Mouse (Mus musculus) lung, postnatal 0 days (tissue): Measurements from ENCODE around the gene Kcnd3. TPM values are rescaled to one million over a fixed set of nuclear protein-coding genes. Genes with fewer than 3 reads are reported as not detected.
A peak's percentile ranks its signal among the peaks of the same experiment; 100 is the strongest.

Experiments
- ATAC-seq: fragments of 200-750 bp; cut with Nextera tagmentation; 2 replicates; pipeline ENCODE4 v1.8.0; 2017; ENCODE audit warnings: moderate library complexity
- DNase-seq: peaks from one replicate; pipeline ENCODE4 v3.0.0-alpha.2; 2016; ENCODE audit warnings: low spot score
- H3K27ac ChIP-seq: fragments of 300-500 bp; sonication (generic); 2 replicates; pipeline ENCODE4 v1.5.1; 2014; ENCODE audit warnings: antibody characterized with exemption, mild to moderate bottlenecking, low read length, mixed read lengths
- H3K27me3 ChIP-seq: fragments of 300-500 bp; sonication (generic); replicated peaks from 2 replicates; pipeline ENCODE4 v1.6.1; 2014; ENCODE audit warnings: low read length, mixed read lengths; ENCODE audit not compliant: insufficient read depth
- H3K36me3 ChIP-seq: fragments of 300-500 bp; sonication (generic); 2 replicates; pipeline ENCODE4 v1.6.1; 2014; ENCODE audit warnings: low read length, mixed read lengths; ENCODE audit not compliant: insufficient read depth
- H3K4me1 ChIP-seq: fragments of 300-500 bp; sonication (generic); 2 replicates; pipeline ENCODE4 v1.6.1; 2014; ENCODE audit warnings: antibody characterized with exemption, low read depth, low read length, mixed read lengths; ENCODE audit not compliant: insufficient read depth
- H3K4me2 ChIP-seq: fragments of 300-500 bp; sonication (generic); replicated peaks from 2 replicates; pipeline ENCODE4 v1.6.1; 2014; ENCODE audit warnings: low read depth, mild to moderate bottlenecking, low read length, moderate library complexity, mixed read lengths
- H3K4me3 ChIP-seq: fragments of 300-500 bp; sonication (generic); 2 replicates; pipeline ENCODE4 v1.5.1; 2014; ENCODE audit warnings: low read depth, low read length
- H3K9ac ChIP-seq: fragments of 300-500 bp; sonication (generic); replicated peaks from 2 replicates; pipeline ENCODE4 v1.6.1; 2014; ENCODE audit warnings: low read depth, mild to moderate bottlenecking
- H3K9me3 ChIP-seq: fragments of 300-500 bp; sonication (generic); 2 replicates; pipeline ENCODE4 v1.6.1; 2016; ENCODE audit warnings: low read length, mixed read lengths
- CTCF ChIP-seq: IDR thresholded peaks from 2 replicates; pipeline ENCODE4 v1.5.1; 2016; ENCODE audit warnings: antibody characterized with exemption, mild to moderate bottlenecking
- EP300 ChIP-seq: IDR thresholded peaks from 2 replicates; pipeline ENCODE4 v1.6.1; 2016; ENCODE audit warnings: antibody characterized with exemption, mild to moderate bottlenecking, control low read depth
- WGBS: fragments of 180-500 bp; shearing (Covaris S2); extraction: QIAGEN DNeasy Blood & Tissue Kit; methylation state at CpG from one replicate; pipeline ENCODE4 v1.1.7; 2014; 5-methylcytosine and 5-hydroxymethylcytosine counted together
- polyA plus RNA-seq: library from polyadenylated mRNA; unstranded; fragments of >200 nt; fragmentation: Nextera tagmentation; extraction: Ambion mirVana; gene quantifications from 2 replicates; pipeline ENCODE4 v1.2.1, GENCODE M21; 2015

The Kcnd3 gene
- polyA plus RNA-seq, 1 experiment from 2014 or later = 0.13 TPM

DNA sequence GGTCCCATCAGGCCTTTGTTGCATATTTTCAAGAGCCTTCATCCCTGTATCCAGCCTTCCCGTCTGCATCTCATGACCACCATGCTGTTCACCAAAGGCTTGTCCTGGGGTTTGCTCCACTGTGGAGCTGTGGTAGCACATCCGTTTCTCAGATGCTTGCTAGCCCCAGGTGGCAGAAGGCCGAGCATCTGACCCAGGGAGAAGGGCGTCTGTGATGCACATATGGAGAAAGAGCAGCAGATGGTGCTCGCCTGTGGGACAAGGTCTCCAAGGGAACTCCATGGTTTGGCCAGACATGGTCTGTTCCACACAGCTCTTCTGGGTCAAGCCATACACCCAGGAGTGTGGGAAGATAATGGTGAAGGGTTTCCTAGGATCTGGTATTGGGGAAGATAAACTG, 191.4 kb downstream of the Kcnd3 start:
- no peak for ATAC-seq
- no peak overlapping the region for H3K27ac ChIP-seq
- no peaks in the 10 kb centered on the region for H3K36me3 ChIP-seq
- H3K9me3 ChIP-seq = no peaks in the 10 kb centered on the region
- no peak overlapping the region for H3K4me3 ChIP-seq
- no peak for TF ChIP-seq CTCF
- TF ChIP-seq EP300 = no peak
- H3K4me1 ChIP-seq = no peaks in the 10 kb centered on the region
- DNase-seq = no peak
- H3K9ac ChIP-seq = no peak overlapping the region
- WGBS = 58% methylated on average over 5 of the region's 5 CpGs
- H3K4me2 ChIP-seq = no peak overlapping the region
- no peaks in the 10 kb centered on the region for H3K27me3 ChIP-seq

DNA sequence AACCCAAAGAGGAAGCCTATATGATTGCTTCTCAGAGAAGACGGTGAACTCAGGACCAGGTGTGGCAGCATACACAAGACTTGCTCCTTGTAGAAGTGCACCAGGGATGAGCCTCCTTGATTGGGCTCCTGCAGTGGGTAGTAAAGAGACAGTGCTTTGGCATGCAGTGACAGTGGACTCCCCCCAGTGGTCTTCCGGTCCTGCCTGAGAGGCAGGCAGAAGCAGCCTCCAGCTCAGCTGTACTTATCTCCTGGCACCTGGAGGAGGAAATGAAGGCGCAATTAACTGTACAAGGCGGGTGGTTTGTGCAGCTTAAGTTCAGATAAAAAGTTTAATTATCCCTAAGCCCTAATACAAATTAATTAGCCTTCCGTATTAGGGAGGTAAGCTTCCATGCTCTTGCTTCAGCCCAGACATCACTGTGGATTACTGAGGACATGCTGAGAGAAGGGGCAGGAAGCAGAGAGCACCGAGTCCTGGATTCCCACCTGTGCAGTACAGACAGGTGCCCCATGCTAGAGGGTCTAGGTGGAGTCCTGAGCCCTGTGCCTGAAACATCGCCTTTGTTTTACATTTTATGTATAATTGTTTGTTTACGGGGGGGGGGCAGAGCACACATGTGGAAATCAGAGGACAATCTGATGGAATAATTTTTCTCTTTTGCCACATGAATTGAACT, 196.9 kb downstream of the Kcnd3 start:
- Histone ChIP-seq H3K9ac (no peak overlapping the region), H3K36me3 (no peaks in the 10 kb centered on the region), H3K9me3 (no peaks in the 10 kb centered on the region), H3K27ac (no peak overlapping the region), H3K4me2 (no peak overlapping the region), H3K4me1 (no peaks in the 10 kb centered on the region), H3K27me3 (no peaks in the 10 kb centered on the region), H3K4me3 (no peak overlapping the region)
- DNase-seq (no peak), ATAC-seq (no peak)
- 65% methylated on average over 8 of the region's 8 CpGs for WGBS
- TF ChIP-seq EP300 (no peak), CTCF (no peak)

DNA sequence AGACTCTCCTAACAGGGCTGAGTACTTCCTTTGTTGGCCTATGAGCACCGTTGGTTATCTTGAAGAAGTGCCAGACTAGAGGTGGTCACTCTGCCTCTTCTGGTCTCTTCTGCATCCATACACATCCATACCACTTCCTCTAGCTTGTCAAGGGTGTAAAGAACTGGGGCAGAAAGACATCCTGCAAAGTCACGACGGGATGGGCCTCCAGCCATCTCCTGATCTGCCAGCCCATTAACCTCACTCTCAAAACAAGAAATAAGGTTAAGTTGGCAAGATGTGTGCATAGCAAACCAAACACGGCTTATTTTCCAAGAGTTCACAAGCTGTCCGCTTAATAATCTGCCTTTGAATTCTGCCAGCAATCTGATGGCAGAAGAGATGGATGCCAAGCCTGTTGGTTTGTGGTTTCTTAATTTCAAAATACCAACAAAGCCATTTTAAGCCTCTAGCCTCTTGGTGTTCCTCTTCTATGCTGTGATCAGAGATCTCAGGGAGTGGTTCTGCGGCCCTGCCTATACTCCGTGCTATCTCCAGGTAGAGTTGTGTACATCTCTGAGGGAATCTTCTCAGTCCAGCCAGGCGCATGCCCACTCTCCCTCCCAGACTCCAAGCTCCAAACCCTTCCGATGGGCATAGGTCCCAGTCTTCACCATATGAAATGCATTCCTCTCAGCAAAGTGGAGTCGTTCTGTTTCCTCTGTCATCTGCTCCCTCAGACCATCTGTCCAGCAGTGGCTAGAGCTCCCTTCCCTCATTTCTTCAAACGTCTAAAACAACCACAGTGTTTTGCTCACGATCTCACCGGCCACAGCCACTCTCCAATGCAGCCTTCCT, 201.6 kb downstream of the Kcnd3 start:
- DNase-seq = no peak
- 76% methylated on average over 13 of the region's 13 CpGs for WGBS
- no peaks in the 10 kb centered on the region for H3K36me3 ChIP-seq
- H3K4me1 ChIP-seq = no peaks in the 10 kb centered on the region
- no peak overlapping the region for H3K9ac ChIP-seq
- TF ChIP-seq EP300 (no peak), CTCF (no peak)
- no peaks in the 10 kb centered on the region for H3K9me3 ChIP-seq
- ATAC-seq = no peak
- no peaks in the 10 kb centered on the region for H3K27me3 ChIP-seq
- no peak overlapping the region for H3K27ac ChIP-seq
- H3K4me2 ChIP-seq = no peak overlapping the region
- no peak overlapping the region for H3K4me3 ChIP-seq

DNA sequence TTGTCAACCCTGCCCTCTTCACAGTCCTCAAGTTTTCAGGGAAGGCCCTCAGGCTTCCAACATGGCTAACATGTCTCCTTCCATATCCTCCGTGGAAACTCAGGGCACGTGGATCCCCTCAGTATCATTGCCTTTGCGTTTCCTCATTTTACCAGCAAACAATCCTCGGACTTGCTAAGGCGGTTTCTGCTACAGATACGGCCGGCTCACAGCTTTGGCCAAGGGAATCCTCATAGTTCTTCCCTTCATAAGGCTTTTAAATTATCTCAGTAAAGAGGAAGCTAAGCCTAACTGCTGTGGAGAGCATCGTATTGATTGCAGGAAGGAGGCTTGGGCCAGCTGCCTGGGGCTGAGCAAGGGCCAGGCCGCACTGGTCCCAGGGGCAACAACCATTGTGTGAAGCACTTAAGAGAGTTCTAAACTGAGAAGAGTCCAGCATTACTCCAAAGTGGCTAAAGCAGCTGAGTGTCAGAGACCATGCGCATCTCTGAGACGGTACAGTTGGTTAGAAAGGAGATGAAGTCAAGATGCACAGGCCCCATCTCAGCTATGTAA, 203.0 kb downstream of the Kcnd3 start:
- H3K36me3 ChIP-seq = no peaks in the 10 kb centered on the region
- no peak for TF ChIP-seq EP300
- TF ChIP-seq CTCF = no peak
- H3K27me3 ChIP-seq = no peaks in the 10 kb centered on the region
- no peak for DNase-seq
- no peaks in the 10 kb centered on the region for H3K4me1 ChIP-seq
- H3K27ac ChIP-seq = no peak overlapping the region
- no peak overlapping the region for H3K4me2 ChIP-seq
- no peak overlapping the region for H3K4me3 ChIP-seq
- H3K9ac ChIP-seq = no peak overlapping the region
- no peaks in the 10 kb centered on the region for H3K9me3 ChIP-seq
- ATAC-seq = no peak
- 92% methylated on average over 11 of the region's 11 CpGs for WGBS

DNA sequence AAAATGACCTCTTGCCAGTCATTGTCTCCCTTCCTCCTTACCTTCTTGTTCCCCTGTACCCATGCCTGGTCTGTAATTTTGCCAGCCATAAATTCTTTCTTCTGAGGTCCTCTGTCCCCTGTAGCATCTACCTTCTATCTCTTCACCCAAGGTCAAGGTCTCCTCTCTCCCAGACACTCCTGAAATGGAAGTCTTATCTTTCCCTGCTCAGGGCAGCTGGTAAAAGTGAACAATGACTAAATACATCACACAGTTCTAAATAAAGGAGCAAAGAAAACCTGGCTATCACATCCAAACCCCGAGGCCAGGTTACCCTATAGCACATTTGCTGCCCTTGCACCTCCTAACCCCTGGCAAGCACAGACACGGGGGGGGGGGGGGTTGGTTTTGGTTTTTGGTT, 208.4 kb downstream of the Kcnd3 start:
- H3K9me3 ChIP-seq = no peaks in the 10 kb centered on the region
- no peak overlapping the region for H3K4me2 ChIP-seq
- no peaks in the 10 kb centered on the region for H3K4me1 ChIP-seq
- ATAC-seq (no peak), DNase-seq (no peak)
- no peak overlapping the region for H3K27ac ChIP-seq
- 48% methylated on average over 2 of the region's 2 CpGs for WGBS
- no peak overlapping the region for H3K4me3 ChIP-seq
- no peaks in the 10 kb centered on the region for H3K27me3 ChIP-seq
- TF ChIP-seq CTCF (no peak), EP300 (no peak)
- no peak overlapping the region for H3K9ac ChIP-seq
- no peaks in the 10 kb centered on the region for H3K36me3 ChIP-seq

DNA sequence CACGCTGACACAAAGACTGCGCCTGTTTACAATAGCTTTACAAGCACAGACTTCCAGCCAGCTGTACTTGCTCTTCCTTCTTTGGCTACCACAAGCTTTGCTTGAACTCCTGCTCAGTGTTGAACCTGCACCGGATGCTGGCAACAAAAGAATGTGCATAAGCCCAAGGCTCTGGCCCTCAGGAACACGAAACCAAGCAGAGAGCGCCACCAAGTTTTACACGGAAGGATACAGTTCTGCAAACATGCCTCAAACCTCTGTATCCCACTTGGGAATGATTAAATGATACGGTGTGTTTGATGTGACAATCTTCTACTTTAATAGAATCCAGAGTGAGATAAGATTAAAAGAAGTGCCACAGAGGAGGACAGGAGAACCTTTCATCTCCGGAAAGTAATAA, 210.9 kb downstream of the Kcnd3 start:
- 53% methylated on average over 8 of the region's 8 CpGs for WGBS
- no peak overlapping the region for H3K4me2 ChIP-seq
- TF ChIP-seq EP300 (no peak), CTCF (peak; percentile 11; the same call in 1 of the 2 replicates)
- DNase-seq (no peak), ATAC-seq (no peak)
- H3K27me3 ChIP-seq = no peaks in the 10 kb centered on the region
- no peak overlapping the region for H3K27ac ChIP-seq
- H3K9ac ChIP-seq = no peak overlapping the region
- H3K36me3 ChIP-seq = no peaks in the 10 kb centered on the region
- H3K9me3 ChIP-seq = no peaks in the 10 kb centered on the region
- no peak overlapping the region for H3K4me3 ChIP-seq
- no peaks in the 10 kb centered on the region for H3K4me1 ChIP-seq
